Mouse (Mus musculus) ovary, postnatal 14 days (tissue): Measurements from ENCODE around the gene Psmc6.

ENCODE experiments used
- DNase-seq: peaks from one replicate; pipeline ENCODE4 v3.0.0; 2022; ENCODE audit warnings: low spot score

Psmc6 gene

DNA sequence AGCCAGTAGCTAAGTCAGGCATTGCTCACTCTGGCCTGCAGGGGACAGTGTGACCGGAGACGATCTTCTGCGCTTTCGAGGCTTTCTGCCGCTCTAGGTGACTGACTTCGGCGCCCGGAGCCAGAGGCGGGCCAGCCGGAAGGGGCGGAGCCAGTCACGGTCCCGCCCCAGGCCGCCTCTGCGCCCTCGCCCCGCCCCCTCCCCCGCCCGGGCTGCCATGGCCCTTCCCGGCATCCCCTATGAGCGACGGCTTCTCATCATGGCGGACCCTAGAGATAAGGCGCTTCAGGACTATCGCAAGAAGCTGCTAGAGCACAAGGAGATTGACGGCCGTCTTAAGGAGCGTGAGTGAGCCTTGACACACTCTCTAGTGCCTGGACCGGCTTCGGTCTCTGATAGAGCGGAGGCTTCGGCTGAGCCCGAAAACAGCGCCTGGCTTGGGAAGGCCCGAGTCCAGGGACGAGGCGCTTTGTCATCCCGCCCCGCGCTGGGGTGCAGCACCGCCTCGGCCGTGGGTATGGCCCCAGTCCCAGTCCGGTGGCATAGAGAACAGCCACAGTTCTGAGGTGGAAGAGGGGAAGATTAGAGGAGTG lies at the start of gene Psmc6:
Gene Psmc6, plus strand, starts transcription at position 200 of the 593 bp plus-strand sequence.
- peak; percentile 79 for DNase-seq

DNA sequence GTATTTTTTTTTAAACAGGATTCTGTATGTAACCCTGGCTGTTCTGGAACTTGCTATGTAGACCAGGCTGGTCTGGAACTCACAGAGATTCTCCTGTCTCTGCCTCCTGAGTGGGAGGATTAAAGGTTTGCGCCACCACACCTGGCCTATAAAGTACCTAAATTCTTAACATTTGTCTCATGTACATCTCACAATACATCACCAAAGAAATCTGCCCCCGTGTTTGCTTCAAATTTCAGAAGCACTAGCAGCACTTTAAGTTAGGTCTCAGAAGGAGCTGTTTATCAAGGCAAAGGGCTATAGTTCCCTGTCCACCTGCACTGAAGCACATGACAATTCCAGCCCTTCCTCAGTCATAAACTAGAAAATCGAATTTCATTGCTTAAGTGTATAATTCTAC lies 47.5 kb upstream of the Psmc6 start:
- DNase-seq, result no peak

DNA sequence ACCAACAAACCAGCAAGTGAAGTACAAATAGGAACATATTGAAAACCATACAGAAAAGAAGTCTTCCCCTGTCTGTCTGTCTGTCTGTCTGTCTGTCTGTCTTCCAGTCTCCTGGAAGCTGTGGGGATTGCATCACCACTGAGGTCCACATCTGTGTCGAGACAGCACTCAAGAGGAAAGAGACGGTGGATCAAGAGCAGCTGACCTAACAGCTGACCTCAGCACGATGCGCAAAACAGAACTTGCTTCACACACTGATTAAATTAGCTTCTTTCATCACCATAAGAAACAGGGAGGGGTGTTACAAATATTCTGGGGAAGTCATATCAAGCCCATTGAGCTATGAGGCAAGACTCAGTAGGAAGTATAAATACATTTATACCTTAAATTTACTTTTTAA lies 38.0 kb upstream of the Psmc6 start:
- no peak for DNase-seq

DNA sequence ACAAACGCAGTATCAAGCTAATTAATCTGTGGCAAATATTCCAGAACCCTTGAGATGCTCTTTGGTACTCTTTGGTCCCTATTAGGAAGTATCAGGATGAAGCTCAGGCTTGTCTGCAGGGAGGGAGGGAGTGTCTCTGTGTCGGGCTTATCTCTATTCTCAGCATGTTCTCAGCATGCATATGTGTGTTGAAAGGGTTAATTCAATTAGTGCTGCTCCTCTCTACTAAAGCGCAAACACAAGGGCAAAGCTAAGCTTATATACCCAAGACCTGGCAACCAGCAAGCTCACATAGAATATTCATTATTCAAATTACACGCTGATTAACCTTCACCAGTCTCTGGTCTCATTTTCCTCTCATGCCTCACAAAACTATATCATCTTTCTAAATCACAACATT lies 25.6 kb upstream of the Psmc6 start:
- no peak for DNase-seq

DNA sequence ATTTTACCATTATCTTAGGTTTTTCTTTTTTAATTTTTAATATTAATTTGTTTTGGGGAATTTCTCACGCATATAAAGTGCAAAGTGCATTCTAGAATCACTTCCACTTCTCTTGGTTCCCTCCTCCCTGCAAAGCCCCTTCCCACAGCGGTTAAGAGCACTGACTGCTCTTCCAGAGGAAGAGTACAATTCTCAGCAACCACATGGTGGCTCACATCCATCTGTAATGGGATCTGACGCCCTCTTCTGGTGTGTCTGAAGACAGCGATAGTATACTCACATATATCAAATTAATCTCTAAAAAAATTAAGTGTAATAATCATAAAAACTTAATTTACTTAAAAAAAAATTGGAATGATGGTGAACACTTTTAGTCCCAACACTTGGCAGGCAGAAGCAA lies 25.2 kb upstream of the Psmc6 start:
- no peak for DNase-seq

DNA sequence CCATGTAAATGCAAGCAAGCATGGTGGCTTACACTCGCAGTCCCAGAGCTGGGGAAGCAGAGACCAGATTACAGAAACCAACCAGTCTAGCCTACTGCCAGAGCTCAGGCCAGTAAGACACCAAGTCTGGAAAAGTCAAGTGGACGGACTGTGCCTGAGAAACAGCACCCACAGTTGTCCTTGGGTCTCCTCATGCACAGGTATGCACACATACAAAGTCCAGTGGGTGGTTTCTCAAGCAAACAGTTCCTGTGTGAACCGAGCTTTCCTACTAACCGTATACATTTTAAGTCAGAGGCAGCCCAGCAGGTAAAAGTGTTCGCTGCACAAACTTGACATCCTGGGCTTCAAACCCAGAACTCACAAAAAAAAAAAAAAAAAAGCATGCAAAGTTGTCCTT lies 23.7 kb upstream of the Psmc6 start:
- DNase-seq, result no peak

DNA sequence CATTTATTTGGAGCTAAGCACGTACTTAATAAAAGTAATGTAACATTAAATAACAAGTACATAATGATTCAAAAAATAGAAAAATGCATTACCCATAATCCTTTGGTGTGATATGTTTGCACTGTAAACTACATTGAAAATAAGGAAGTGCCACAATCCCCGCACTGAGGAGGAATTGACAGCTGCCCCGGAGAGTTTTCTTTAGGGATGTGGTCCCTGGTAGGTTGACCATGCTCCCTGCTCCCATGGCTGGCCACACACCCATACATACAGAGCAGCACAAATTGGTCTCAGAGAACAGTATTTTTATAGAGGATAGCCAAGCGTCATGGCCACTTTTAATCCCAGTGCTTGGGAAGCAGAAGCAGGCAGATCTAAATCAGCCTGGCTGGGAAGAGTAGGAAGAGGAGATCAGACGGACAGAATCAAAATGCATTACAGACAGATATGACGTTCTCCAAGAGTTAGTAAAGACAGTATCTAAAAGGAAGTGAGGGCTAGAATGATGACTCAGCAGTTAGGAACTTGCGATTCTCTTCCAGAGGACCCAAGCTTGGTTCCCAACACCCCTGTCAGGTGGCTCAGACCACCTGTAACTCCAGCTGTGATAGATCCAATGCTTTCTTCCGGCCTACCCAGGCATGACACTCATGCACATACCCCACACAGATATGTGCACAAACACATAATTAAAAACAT lies 21.8 kb upstream of the Psmc6 start:
- DNase-seq, result no peak

DNA sequence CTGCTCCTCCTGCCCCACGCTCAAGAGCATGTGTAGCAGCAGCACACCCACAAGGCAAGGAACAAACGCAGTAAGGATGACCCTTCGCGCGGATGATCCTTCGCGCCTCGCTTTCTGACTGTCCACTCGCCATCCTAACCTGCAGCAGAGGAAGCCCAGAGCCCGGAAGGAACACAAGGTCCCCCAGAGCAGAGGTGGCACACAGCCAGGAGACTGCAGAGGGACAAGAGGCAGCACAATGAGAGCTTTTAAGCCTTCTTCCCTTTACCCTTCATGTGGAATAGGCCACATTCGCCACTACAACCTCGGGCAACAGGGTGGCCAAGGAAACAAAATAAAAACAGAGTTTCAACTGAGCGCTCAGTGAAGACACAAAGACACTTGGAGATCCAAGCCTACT lies 19.9 kb upstream of the Psmc6 start:
- DNase-seq, result no peak

DNA sequence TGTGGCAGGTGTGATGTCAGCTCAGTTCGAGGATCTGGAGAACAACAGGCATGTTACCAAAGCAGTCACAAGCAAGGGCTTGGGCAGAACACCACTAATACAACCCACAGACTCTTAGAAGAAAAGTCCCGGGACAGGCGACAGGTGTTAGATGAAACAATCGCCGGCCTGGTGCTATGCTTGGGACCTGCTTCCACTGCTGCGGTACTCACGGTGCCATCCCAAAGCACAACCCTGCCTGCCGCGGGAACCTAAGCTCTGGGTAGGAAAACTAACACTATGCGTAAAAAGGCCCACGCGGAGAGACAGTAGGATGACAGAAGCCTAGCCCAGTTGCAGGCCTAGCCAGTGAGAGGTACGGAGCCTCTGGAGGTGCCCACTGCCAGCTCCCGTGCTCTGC lies 19.5 kb upstream of the Psmc6 start:
- no peak for DNase-seq

DNA sequence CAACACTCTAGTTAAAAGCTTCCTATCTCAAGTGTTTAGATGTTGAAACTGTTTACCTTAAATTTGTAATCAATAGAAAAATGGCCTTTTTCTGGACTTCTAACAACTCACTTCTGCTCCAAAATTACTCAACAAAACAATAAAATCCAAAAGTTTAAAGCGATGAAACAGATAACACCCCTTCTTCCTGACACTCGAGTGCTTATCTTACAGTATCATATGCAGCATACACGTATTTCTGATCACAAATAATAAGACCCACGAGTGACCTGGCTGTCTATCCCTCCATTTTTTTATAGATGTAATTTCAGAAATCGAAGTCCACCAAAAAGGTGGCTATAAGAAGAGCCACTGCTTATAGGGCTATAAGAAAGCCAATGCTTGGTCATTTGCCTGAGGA lies 12.7 kb upstream of the Psmc6 start:
- no peak for DNase-seq

DNA sequence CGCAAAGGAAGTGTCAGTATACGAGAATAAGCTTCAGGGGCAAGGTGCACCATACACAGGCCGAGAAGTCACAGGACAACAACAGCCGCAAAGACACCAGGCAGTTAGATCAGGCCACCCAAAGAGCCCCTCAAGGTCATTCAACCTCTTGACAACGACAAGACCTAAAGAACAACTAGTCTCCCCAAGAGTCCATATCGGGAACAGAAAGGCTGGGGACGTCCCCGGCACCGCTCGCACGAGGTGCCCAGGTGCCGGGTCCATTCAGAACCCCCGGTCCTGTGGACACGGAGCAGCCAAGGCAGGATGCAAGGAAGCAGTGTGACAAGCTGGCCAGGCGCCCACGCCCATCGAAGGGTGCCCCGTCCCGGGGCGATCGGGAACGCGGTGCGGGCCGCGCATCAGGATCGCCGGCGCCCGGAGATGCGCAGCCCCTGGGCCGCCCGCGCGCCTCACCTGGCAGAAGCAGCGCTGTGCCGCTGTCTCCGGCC lies 11.6 kb upstream of the Psmc6 start:
- no peak for DNase-seq

DNA sequence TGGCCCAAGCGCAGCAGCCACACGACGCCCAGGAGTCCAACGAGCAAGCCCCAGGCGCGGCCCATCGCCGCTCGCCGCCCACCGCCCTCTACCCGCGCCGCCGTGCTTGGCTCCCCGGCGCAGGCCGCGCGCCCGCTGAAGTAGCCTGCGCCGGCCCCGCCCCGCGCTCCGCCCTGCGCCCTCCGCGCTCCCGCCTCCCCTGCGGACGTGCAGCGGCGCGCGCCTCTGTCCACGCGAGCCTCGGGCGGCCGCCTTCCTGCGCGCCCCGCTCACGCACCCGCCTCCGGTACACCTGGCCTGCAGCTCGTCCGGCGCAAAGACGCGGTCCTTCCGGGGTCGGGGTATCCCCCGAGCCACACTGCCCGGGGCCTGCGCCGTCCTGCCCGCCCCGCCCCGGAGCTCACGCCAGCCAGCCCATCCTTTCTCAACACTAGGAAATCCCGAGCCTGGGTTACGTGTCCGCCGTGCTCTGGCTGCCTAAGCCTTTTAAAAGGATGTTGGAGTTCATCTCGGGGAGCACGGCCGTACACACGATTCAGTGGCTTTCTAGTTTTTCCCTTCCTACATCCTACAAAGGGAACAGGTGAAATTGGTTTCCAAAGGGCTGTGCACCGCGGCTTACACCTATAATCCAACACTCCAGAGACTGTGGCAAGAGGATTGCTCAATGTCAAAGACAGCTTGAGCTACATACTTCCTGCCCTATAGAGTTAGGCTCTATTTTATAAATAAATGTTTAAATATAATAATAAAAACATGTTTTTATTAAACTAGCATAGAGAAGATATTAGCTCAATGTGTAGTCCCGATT lies 11.0 kb upstream of the Psmc6 start, which contains the start of gene Ero1l:
Gene Ero1l, minus strand, starts transcription at position 346 of the 811 bp plus-strand sequence.
- peak; percentile 69 for DNase-seq

DNA sequence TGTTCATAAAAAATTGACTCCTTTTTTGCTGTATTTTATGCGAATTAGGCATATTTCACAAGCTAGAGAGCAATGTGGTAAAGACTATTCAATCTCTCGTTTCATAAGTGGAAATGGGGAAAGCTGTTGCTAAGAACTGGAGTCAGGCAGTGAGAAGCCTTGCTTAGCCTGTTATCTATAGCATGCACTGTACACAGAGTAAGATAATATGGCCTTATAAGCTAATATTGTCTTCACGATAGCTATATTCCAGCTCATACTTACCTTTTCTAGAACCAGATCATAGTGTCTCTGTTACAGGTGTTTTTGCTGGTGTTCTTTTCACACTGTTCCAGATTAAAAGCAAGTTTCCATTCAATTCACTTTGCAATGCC lies 10.4 kb upstream of the Psmc6 start:
- DNase-seq, result no peak

DNA sequence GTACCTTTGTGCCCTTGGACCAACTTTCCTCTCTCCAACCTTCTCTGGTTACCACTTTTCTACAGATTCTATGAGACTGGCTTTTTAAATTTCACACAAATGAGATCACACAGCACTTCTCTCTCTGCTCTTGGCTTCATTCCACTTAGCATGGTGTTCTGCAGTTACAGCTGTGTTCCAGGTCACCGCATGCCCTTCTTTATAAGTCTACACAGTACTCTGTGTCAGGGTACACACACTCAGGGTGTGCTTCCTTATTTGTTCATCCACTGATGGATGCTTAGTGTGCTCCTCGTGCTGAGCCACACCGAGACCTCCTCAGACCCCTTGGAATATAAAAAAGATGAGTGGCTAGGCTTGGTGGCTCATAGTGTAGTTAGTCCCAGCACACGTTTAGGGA lies 9.5 kb upstream of the Psmc6 start:
- no peak for DNase-seq

DNA sequence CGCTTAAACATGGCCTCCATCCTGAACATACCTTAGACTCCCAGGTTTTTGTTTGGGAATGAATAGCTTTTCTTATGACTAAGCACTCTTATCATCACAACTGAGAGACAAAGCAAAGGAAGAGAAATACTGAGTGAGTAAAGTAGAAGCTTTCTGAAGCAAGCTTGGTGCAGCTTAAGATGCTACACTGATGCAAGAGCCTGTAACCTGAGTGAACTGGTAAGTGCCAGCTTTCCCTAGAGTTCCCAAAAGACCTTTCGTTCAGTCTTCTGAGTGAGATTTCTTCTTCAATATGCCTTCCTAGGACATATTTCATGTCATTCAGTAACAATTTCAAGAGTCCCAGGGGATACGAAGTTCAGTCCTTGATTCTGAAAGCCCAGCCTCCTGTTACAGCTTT lies 8.5 kb upstream of the Psmc6 start:
- no peak for DNase-seq

DNA sequence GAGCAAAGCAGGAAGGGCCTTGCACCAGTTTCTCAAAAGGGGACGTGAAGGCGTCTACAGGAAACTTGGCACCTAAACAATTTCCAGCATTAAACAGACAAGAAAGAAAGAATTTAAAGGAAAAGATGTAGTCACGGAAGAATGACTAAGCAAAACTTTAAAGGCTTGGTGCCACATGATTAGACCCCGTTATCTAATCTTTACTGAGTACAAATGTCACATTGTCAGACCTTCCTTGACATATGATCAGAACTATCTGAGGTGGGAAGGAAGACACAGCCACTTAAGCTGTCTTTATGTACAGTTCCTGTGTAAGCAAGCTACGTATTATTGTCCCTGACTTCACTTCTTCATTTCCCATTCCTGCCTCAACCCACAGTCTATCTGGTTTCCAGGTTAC lies 8.0 kb upstream of the Psmc6 start:
- no peak for DNase-seq

DNA sequence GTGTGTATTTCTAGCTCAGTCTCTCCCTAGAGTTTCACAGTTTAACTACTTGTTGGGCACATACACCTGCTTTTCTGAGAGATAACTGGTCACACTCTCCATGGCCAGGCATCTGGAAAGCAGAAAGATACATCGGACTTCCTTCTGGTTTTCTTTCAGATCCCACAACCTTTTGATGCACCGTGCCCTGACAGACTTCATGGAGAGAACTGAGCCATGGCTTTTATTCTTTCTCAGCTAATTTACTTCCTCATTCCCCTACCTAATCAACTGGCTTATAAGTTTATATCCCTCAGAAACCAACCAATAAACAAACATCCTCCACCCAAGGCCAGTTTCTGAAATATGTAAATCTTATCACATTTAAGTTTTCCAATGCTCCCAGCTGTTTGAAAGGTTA lies 7.1 kb upstream of the Psmc6 start:
- DNase-seq, result no peak

DNA sequence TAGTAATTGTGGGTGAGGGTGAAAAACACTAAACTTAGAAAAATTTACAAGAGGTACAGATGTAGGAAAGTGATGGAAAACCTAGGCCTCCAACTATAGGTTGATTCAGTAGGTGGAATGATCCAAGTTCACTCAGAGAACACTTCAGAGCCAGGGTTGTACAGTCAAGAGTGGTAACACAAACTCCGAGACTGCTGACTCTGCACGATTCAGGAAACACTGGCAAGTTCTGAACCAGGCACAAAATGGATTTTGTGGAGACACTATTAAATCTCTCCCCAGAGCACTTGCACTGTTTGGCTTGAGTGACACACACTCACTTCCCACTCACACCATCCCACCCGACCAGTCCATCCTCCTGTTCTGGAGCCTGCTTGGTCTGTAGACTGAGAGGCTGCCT lies 6.3 kb upstream of the Psmc6 start:
- no peak for DNase-seq

DNA sequence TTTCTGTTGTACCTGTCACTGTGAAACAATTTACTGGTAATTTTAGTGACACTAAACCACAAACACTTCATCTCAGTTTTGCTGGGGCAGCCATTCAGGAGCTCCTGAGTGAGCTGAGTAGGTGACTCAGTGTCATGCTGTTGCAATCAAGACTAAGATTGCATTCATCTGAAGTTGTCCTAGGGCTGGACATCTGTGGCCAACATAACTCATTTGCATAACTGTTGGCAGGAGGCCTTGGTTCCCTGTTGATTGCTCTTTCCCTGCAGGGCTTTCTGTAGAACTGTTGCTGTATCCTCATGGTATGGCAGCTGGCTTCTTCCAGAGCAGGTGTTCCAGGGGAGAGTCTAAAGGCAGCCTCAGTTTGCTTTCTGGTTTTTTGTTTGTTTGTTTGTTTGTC lies 4.1 kb upstream of the Psmc6 start:
- DNase-seq, result no peak

DNA sequence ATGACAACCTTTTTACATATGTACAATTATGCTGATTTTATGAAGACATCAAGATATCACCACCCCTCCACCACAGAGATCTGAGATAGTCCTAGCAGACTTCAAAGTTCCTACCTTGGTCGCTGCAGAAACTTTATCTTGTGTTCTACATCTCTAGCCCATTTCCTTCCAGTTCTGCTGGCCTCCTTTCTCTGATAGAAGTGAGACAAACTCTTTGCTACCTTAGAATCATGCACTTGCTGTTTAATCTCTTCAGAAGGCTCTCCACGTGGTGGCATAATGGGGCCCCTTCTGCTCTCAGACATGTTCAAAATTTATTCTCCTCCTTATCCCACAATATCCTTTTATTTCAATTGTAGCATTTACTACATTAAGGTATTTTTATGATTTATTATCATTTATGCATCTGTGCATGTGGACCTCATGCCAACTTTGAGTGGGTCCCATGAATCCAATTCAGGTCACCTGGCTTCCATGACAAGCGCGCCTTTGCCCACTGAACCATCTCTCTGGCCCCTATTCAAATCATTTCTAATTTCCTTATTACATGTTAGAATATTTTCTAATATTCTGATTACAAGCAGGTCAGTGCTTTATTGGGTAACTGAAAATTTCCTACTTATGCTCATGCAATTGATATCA lies 1.4 kb upstream of the Psmc6 start:
- no peak for DNase-seq

DNA sequence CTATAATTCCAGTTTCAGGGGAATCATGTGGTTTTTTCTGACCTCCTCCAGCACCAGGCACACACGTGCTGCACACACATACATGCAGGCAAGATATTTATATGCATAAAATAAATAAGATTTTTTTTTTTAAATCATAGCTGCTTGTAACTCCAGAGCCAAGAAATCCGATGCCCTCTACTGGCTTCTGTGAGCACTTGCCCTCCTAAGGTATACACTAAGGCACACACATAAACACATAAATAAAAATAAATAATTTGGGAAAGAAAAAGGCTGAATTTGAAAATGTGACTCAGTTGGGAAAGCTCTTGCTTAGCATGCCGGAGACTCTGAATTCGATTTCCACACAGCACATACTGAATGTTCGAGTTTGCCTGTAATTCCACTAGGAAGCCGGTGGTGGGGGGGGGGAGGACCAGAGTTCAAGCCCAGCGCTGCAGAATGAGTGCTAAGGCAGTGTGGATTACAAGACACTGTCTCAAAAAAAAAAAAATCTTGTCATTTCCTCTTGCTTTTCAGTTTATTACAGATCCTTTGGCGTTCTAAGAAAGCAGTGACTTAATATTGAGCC lies 485 bp upstream of the Psmc6 start:
- no peak for DNase-seq
